Mouse (Mus musculus) embryonic fibroblast, embryonic 13.5 days (primary cell): ENCODE results near the gene Capn10.

Experiments
- CTCF ChIP-seq: IDR thresholded peaks from 2 replicates; pipeline ENCODE4 v1.5.1; 2011; ENCODE audit warnings: mild to moderate bottlenecking, control low read depth, low read length, moderate library complexity, borderline replicate concordance; ENCODE audit not compliant: insufficient read depth
- POLR2A ChIP-seq: IDR thresholded peaks from 2 replicates; pipeline ENCODE4 v1.6.1; 2011; ENCODE audit warnings: low read depth, mild to moderate bottlenecking, control low read depth, low read length, moderate library complexity

DNA sequence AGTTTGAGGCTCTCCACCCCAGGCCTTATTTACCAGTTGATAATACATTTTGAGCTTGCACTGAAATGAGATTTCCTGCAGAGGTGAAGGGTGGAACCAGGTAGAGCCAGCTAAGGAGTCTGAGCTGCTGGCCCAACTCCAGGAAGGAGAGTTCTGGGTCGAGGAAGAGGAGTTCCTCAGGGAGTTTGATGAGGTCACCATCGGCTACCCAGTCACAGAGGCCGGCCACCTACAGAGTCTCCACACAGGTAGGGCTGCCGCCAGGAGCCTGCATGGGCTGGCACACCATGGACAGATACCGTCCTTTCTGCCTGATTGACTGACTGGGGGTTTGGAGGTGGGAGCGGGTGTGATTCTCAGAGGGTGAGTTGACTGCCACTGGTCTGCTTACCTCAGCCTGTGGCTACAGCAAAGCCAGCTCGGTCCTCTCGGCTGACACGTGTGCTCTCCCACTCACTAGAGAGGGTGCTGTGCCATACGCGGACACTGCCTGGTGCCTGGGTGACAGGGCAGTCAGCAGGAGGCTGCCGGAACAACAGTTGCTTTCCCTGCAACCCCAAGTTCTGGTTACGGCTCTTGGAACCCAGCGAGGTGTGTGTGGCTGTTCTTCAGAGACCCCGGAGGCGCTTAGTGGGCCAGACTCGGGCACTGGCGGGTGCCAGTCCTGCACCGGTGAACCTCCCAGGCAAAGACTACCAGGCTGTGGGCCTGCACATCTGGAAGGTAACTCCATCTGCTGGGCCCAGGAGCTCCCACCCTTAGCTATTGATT is 9.2 kb downstream of the Capn10 start:
- no peak for TF ChIP-seq POLR2A
- TF ChIP-seq CTCF: no peak
